Mouse (Mus musculus) skeletal muscle tissue, postnatal 0 days (tissue): ENCODE measurements around the gene 1700018G05Rik. TPM values are rescaled to one million over a fixed set of nuclear protein-coding genes. Genes with fewer than 3 reads are reported as not detected.

ENCODE experiments used
- polyA plus RNA-seq: library from polyadenylated mRNA; unstranded; fragments of >200 nt; fragmentation: Nextera tagmentation; extraction: Ambion mirVana; gene quantifications from 2 replicates; pipeline ENCODE4 v1.2.1, GENCODE M21; 2015

1700018G05Rik gene
- not detected in 2 replicates for polyA plus RNA-seq

GRCm38 (mm10) chrX:102928072-102928471 is at the start of gene 1700018G05Rik:
Gene 1700018G05Rik, plus strand, starts transcription at chrX:102928372.

GRCm38 (mm10) chrX:102908587-102908986 is 19.6 kb upstream of the 1700018G05Rik start, which contains the start of the genes Dmrtc1a and 1700011M02Rik:
Gene Dmrtc1a, minus strand, starts transcription at chrX:102908687.
Gene 1700011M02Rik, plus strand, starts transcription at chrX:102908905.

Other genes starting within 250 kb of the 1700018G05Rik start
- gene Gm3880, start 241.4 kb upstream of the 1700018G05Rik start, polyA plus RNA-seq: not detected in 2 replicates
- not detected in 2 replicates for gene Gm9112, start 220.7 kb upstream of the 1700018G05Rik start, polyA plus RNA-seq
- not detected in 2 replicates for gene Dmrtc1b, start 220.5 kb upstream of the 1700018G05Rik start, polyA plus RNA-seq
- gene Dmrtc1c1, start 125.4 kb upstream of the 1700018G05Rik start, polyA plus RNA-seq: not detected in 2 replicates
- not detected in 2 replicates for gene Dmrtc1c2, start 73.8 kb upstream of the 1700018G05Rik start, polyA plus RNA-seq
- gene 1700031F05Rik, start 60.4 kb upstream of the 1700018G05Rik start, polyA plus RNA-seq: not detected in 2 replicates
- not detected in 2 replicates for gene Dmrtc1a, start 19.7 kb upstream of the 1700018G05Rik start, polyA plus RNA-seq
- not detected in 2 replicates for gene 1700011M02Rik, start 19.5 kb upstream of the 1700018G05Rik start, polyA plus RNA-seq